Mouse (Mus musculus): ENCODE measurements around the gene B3galt6. TPM values are rescaled to one million over a fixed set of nuclear protein-coding genes. Genes with fewer than 3 reads are reported as not detected.

B3galt6 gene
- polyA plus RNA-seq, 2 experiments from 2014 or later, result 0.90 to 0.95 TPM

GRCm38 (mm10) chr4:155991211-155991907, 1.1 kb downstream of the B3galt6 start:
- no peak for ATAC-seq

- ATAC-seq, result no peak
Measured at GRCm38 (mm10) chr4:155983788-155984187, 8.7 kb downstream of the B3galt6 start.

- no peak for ATAC-seq
Measured at GRCm38 (mm10) chr4:155981436-155982082, 10.9 kb downstream of the B3galt6 start.

GRCm38 (mm10) chr4:155973239-155973638, 19.2 kb downstream of the B3galt6 start:
- ATAC-seq, result no peak

- no peak for ATAC-seq
Measured at GRCm38 (mm10) chr4:155972651-155973050, 19.8 kb downstream of the B3galt6 start.

GRCm38 (mm10) chr4:155970286-155970685, 22.2 kb downstream of the B3galt6 start:
- ATAC-seq, result no peak

GRCm38 (mm10) chr4:155969043-155969653, 23.3 kb downstream of the B3galt6 start:
- no peak for ATAC-seq

- no peak for ATAC-seq
Measured at GRCm38 (mm10) chr4:155964396-155964795, 28.1 kb downstream of the B3galt6 start.

GRCm38 (mm10) chr4:155963106-155963505, 29.3 kb downstream of the B3galt6 start:
- ATAC-seq, result no peak

GRCm38 (mm10) chr4:155962167-155962971, 30.1 kb downstream of the B3galt6 start, which contains the start of gene C1qtnf12:
C1qtnf12 (plus strand) TSS chr4:155962318.
- no peak for ATAC-seq

GRCm38 (mm10) chr4:155959275-155959674, 33.2 kb downstream of the B3galt6 start:
- ATAC-seq, result peak; percentile 68

GRCm38 (mm10) chr4:155955491-155955890, 37.0 kb downstream of the B3galt6 start:
- no peak for ATAC-seq

GRCm38 (mm10) chr4:155947094-155947493, 45.4 kb downstream of the B3galt6 start:
- no peak for ATAC-seq

- ATAC-seq, result peak; percentile 14
Measured at GRCm38 (mm10) chr4:155944271-155944670, 48.2 kb downstream of the B3galt6 start.

GRCm38 (mm10) chr4:155943534-155944249, 48.8 kb downstream of the B3galt6 start, which contains the start of gene Ube2j2:
Ube2j2 (plus strand) TSS chr4:155943831.
- peak; percentile 90 for ATAC-seq

GRCm38 (mm10) chr4:155943049-155943452, 49.4 kb downstream of the B3galt6 start:
- peak; percentile 3 for ATAC-seq

Other genes starting within 250 kb of the B3galt6 start
- gene Atad3a, start 231.6 kb downstream of the B3galt6 start, polyA plus RNA-seq (2017; shearing (Covaris generic)), result 10 to 100 TPM; 16.3 to 21.0 TPM
- gene Vwa1, start 218.0 kb downstream of the B3galt6 start, polyA plus RNA-seq (2017; shearing (Covaris generic)), result under 1 TPM in 1 of 2 experiments, not detected in 1; 0.09 TPM
- under 1 TPM in 1 of 2 experiments, not detected in 1; 0.16 TPM for gene Tmem88b, start 206.8 kb downstream of the B3galt6 start, polyA plus RNA-seq (2017; shearing (Covaris generic))
- not detected for gene Ankrd65, start 202.2 kb downstream of the B3galt6 start, polyA plus RNA-seq (2017; shearing (Covaris generic))
- 100 to 1,000 TPM; 160 to 164 TPM for gene Mrpl20, start 189.8 kb downstream of the B3galt6 start, polyA plus RNA-seq (2017; shearing (Covaris generic))
- 100 to 1,000 TPM; 115 to 122 TPM for gene Ccnl2, start 180.2 kb downstream of the B3galt6 start, polyA plus RNA-seq (2017; shearing (Covaris generic))
- gene Aurkaip1, start 161.4 kb downstream of the B3galt6 start, polyA plus RNA-seq (2017; shearing (Covaris generic)), result 100 to 1,000 TPM; 216 TPM
- gene Mxra8, start 153.0 kb downstream of the B3galt6 start, polyA plus RNA-seq (2017; shearing (Covaris generic)), result 1 to 10 TPM; 4.1 to 9.9 TPM
- gene Dvl1, start 145.2 kb downstream of the B3galt6 start, polyA plus RNA-seq (2017; shearing (Covaris generic)), result 1 to 10 TPM; 2.1 to 2.7 TPM
- gene Tas1r3, start 129.3 kb downstream of the B3galt6 start, polyA plus RNA-seq (2017; shearing (Covaris generic)), result under 1 TPM; 0.16 to 0.25 TPM
- 10 to 100 TPM; 17.7 to 18.0 TPM for gene Cptp, start 123.2 kb downstream of the B3galt6 start, polyA plus RNA-seq (2017; shearing (Covaris generic))
- 10 to 100 TPM; 82.2 to 87.0 TPM for gene Ints11, start 123.1 kb downstream of the B3galt6 start, polyA plus RNA-seq (2017; shearing (Covaris generic))
- gene Pusl1, start 100.9 kb downstream of the B3galt6 start, polyA plus RNA-seq (2017; shearing (Covaris generic)), result 10 to 100 TPM; 12.6 to 25.3 TPM
- 1 to 10 TPM; 4.9 to 6.5 TPM for gene Acap3, start 100.8 kb downstream of the B3galt6 start, polyA plus RNA-seq (2017; shearing (Covaris generic))
- gene Ube2j2, start 48.8 kb downstream of the B3galt6 start, polyA plus RNA-seq (2017; shearing (Covaris generic)), result 10 to 100 TPM; 32.1 to 39.5 TPM
- gene C1qtnf12, start 30.3 kb downstream of the B3galt6 start, polyA plus RNA-seq (2017; shearing (Covaris generic)), result 1 to 10 TPM; 2.5 to 5.7 TPM
- gene Sdf4, start 223 bp upstream of the B3galt6 start, polyA plus RNA-seq (2017; shearing (Covaris generic)), result 100 to 1,000 TPM; 464 to 478 TPM
- gene Tnfrsf4, start 21.2 kb upstream of the B3galt6 start, polyA plus RNA-seq (2017; shearing (Covaris generic)), result 100 to 1,000 TPM; 802 to 961 TPM
- 100 to 1,000 TPM; 770 to 845 TPM for gene Tnfrsf18, start 33.5 kb upstream of the B3galt6 start, polyA plus RNA-seq (2017; shearing (Covaris generic))
- gene Ttll10, start 66.8 kb upstream of the B3galt6 start, polyA plus RNA-seq (2017; shearing (Covaris generic)), result not detected
- 10 to 100 TPM; 14.9 to 19.3 TPM for gene 9430015G10Rik, start 117.3 kb upstream of the B3galt6 start, polyA plus RNA-seq (2017; shearing (Covaris generic))
- gene Rnf223, start 137.9 kb upstream of the B3galt6 start, polyA plus RNA-seq (2017; shearing (Covaris generic)), result under 1 TPM in 1 of 2 experiments, not detected in 1; 0.20 TPM
- 1 to 10 TPM; 2.6 to 2.8 TPM for gene Agrn, start 204.8 kb upstream of the B3galt6 start, polyA plus RNA-seq (2017; shearing (Covaris generic))
- 10 to 100 TPM; 29.5 to 84.6 TPM for gene Isg15, start 208.2 kb upstream of the B3galt6 start, polyA plus RNA-seq (2017; shearing (Covaris generic))
- gene AW011738, start 210.7 kb upstream of the B3galt6 start, polyA plus RNA-seq (2017; shearing (Covaris generic)), result 1 to 10 TPM; 2.6 to 7.4 TPM
- 1 to 10 TPM in 1 of 2 experiments, under 1 TPM in 1; 0.30 to 1.3 TPM for gene Perm1, start 223.2 kb upstream of the B3galt6 start, polyA plus RNA-seq (2017; shearing (Covaris generic))
- 1 to 10 TPM; 5.8 to 6.1 TPM for gene Plekhn1, start 242.2 kb upstream of the B3galt6 start, polyA plus RNA-seq (2017; shearing (Covaris generic))
- 10 to 100 TPM; 14.5 to 15.9 TPM for gene Noc2l, start 243.4 kb upstream of the B3galt6 start, polyA plus RNA-seq (2017; shearing (Covaris generic))

All from activated CD4-positive, CD25-positive, alpha-beta regulatory T cell, adult 4 months (primary cell).